Mouse (Mus musculus): Measurements from ENCODE around the gene Gstm6. TPM values are rescaled to one million over a fixed set of nuclear protein-coding genes. Genes with fewer than 3 reads are reported as not detected.
"Not testable (repeated sequence)": the region's sequence is repeated elsewhere in the genome, so short reads cannot be mapped to it uniquely, and the experiment has no call there.

The Gstm6 gene
- 8.1 and 9.3 TPM in 2 replicates for polyA plus RNA-seq (2014; fragmentation: Nextera tagmentation; extraction: Ambion mirVana)

GRCm38 (mm10) chr3:107943239-107943990 is at the start of gene Gstm6:
Gene Gstm6, minus strand, starts transcription at chr3:107943749.
- ATAC-seq (ENCODE audit: low FRiP score) = peak; percentile 77; the same call in 1 of the 2 replicates
- peak within 1 kb of the TSS; percentile 34; the same call in 1 of the 2 replicates for H3K9ac ChIP-seq
- 18% methylated on average over 20 of the region's 20 CpGs for WGBS

GRCm38 (mm10) chr3:107986041-107986562 is 42.6 kb upstream of the Gstm6 start, which contains the start of gene Gstm2:
Gene Gstm2, minus strand, starts transcription at chr3:107986453.
- no peak within 1 kb of the TSS for H3K4me3 ChIP-seq (replicated peaks; ENCODE audit: low read length)
- WGBS = 69% methylated on average over 8 of the region's 8 CpGs
- H3K4me1 ChIP-seq (replicated peaks; ENCODE audit: control insufficient read depth, insufficient read depth, low read length) = no peaks in the 10 kb centered on the region
- ATAC-seq (ENCODE audit: low FRiP score) (no peak), DNase-seq (ENCODE audit: low spot score) (no peak)
- no peaks in the 10 kb centered on the region for H3K9me3 ChIP-seq (ENCODE audit: control insufficient read depth, low read length)
- no peaks in the 10 kb centered on the region for H3K27me3 ChIP-seq (ENCODE audit: control insufficient read depth, insufficient read depth, low read length)
- no peak within 1 kb of the TSS for H3K27ac ChIP-seq
- H3K4me2 ChIP-seq (replicated peaks) = no peak within 1 kb of the TSS
- H3K9ac ChIP-seq = no peak within 1 kb of the TSS
- H3K36me3 ChIP-seq (replicated peaks; ENCODE audit: control insufficient read depth, insufficient read depth) = no peaks in the 10 kb centered on the region

More at GRCm38 (mm10) chr3:107943239-107943990, at the start of gene Gstm6:
- Histone ChIP-seq H3K36me3 (replicated peaks; ENCODE audit: control insufficient read depth, insufficient read depth) (no peaks in the 10 kb centered on the region), H3K4me3 (replicated peaks; ENCODE audit: low read length) (peak within 1 kb of the TSS; percentile 11; the same call in 1 of the 2 replicates), H3K4me2 (replicated peaks) (peak within 1 kb of the TSS; percentile 43), H3K27ac (no peak within 1 kb of the TSS), H3K9me3 (ENCODE audit: control insufficient read depth, low read length) (no peaks in the 10 kb centered on the region), H3K4me1 (replicated peaks; ENCODE audit: control insufficient read depth, insufficient read depth, low read length) (0 out of 2 replicates have a peak, but pooled peaks cover 6% of the 10 kb centered on the region), H3K27me3 (ENCODE audit: control insufficient read depth, insufficient read depth, low read length) (no peaks in the 10 kb centered on the region)
- DNase-seq (ENCODE audit: low spot score) = peak; percentile 65

- H3K4me1 ChIP-seq (replicated peaks; ENCODE audit: control insufficient read depth, insufficient read depth, low read length); H3K4me2 ChIP-seq (replicated peaks); H3K27me3 ChIP-seq (ENCODE audit: control insufficient read depth, insufficient read depth, low read length); H3K9ac ChIP-seq; H3K27ac ChIP-seq; H3K9me3 ChIP-seq (ENCODE audit: control insufficient read depth, low read length); H3K4me3 ChIP-seq (replicated peaks; ENCODE audit: low read length); DNase-seq (ENCODE audit: low spot score); ATAC-seq (ENCODE audit: low FRiP score); H3K36me3 ChIP-seq (replicated peaks; ENCODE audit: control insufficient read depth, insufficient read depth): not testable (repeated sequence)
- WGBS = 94% methylated on average over 2 of the region's 2 CpGs
Observed at GRCm38 (mm10) chr3:107985141-107985540, 41.6 kb upstream of the Gstm6 start.

- Histone ChIP-seq H3K27ac (no peak overlapping the region), H3K4me1 (replicated peaks; ENCODE audit: control insufficient read depth, insufficient read depth, low read length) (no peaks in the 10 kb centered on the region), H3K9me3 (ENCODE audit: control insufficient read depth, low read length) (no peaks in the 10 kb centered on the region), H3K9ac (no peak overlapping the region), H3K4me3 (replicated peaks; ENCODE audit: low read length) (no peak overlapping the region), H3K36me3 (replicated peaks; ENCODE audit: control insufficient read depth, insufficient read depth) (no peaks in the 10 kb centered on the region), H3K27me3 (ENCODE audit: control insufficient read depth, insufficient read depth, low read length) (no peaks in the 10 kb centered on the region), H3K4me2 (replicated peaks) (no peak overlapping the region)
- 88% methylated on average over 5 of the region's 5 CpGs for WGBS
- ATAC-seq (ENCODE audit: low FRiP score) (no peak), DNase-seq (ENCODE audit: low spot score) (no peak)
Observed at GRCm38 (mm10) chr3:107984471-107984870, 40.9 kb upstream of the Gstm6 start.

GRCm38 (mm10) chr3:107983771-107984170 is 40.2 kb upstream of the Gstm6 start:
- ATAC-seq (ENCODE audit: low FRiP score) (no peak), DNase-seq (ENCODE audit: low spot score) (no peak)
- 73% methylated on average over 3 of the region's 3 CpGs for WGBS
- no peaks in the 10 kb centered on the region for H3K9me3 ChIP-seq (ENCODE audit: control insufficient read depth, low read length)
- no peak overlapping the region for H3K27ac ChIP-seq
- H3K9ac ChIP-seq = no peak overlapping the region
- H3K27me3 ChIP-seq (ENCODE audit: control insufficient read depth, insufficient read depth, low read length) = no peaks in the 10 kb centered on the region
- no peak overlapping the region for H3K4me3 ChIP-seq (replicated peaks; ENCODE audit: low read length)
- H3K36me3 ChIP-seq (replicated peaks; ENCODE audit: control insufficient read depth, insufficient read depth) = no peaks in the 10 kb centered on the region
- no peaks in the 10 kb centered on the region for H3K4me1 ChIP-seq (replicated peaks; ENCODE audit: control insufficient read depth, insufficient read depth, low read length)
- H3K4me2 ChIP-seq (replicated peaks) = no peak overlapping the region

- Histone ChIP-seq H3K4me2 (replicated peaks) (no peak overlapping the region), H3K27ac (no peak overlapping the region), H3K9me3 (ENCODE audit: control insufficient read depth, low read length) (no peaks in the 10 kb centered on the region), H3K36me3 (replicated peaks; ENCODE audit: control insufficient read depth, insufficient read depth) (no peaks in the 10 kb centered on the region), H3K9ac (no peak overlapping the region), H3K4me3 (replicated peaks; ENCODE audit: low read length) (no peak overlapping the region), H3K4me1 (replicated peaks; ENCODE audit: control insufficient read depth, insufficient read depth, low read length) (no peaks in the 10 kb centered on the region), H3K27me3 (ENCODE audit: control insufficient read depth, insufficient read depth, low read length) (no peaks in the 10 kb centered on the region)
- ATAC-seq (ENCODE audit: low FRiP score) (no peak), DNase-seq (ENCODE audit: low spot score) (no peak)
- 85% methylated on average over 6 of the region's 6 CpGs for WGBS
Observed at GRCm38 (mm10) chr3:107982726-107983125, 39.2 kb upstream of the Gstm6 start.

- WGBS = 65% methylated on average over 3 of the region's 3 CpGs
- no peak for DNase-seq (ENCODE audit: low spot score)
- Histone ChIP-seq H3K36me3 (replicated peaks; ENCODE audit: control insufficient read depth, insufficient read depth) (no peaks in the 10 kb centered on the region), H3K27ac (no peak overlapping the region), H3K4me3 (replicated peaks; ENCODE audit: low read length) (no peak overlapping the region), H3K4me1 (replicated peaks; ENCODE audit: control insufficient read depth, insufficient read depth, low read length) (no peaks in the 10 kb centered on the region), H3K4me2 (replicated peaks) (no peak overlapping the region), H3K9ac (no peak overlapping the region), H3K9me3 (ENCODE audit: control insufficient read depth, low read length) (no peaks in the 10 kb centered on the region), H3K27me3 (ENCODE audit: control insufficient read depth, insufficient read depth, low read length) (no peaks in the 10 kb centered on the region)
- no peak for ATAC-seq (ENCODE audit: low FRiP score)
Observed at GRCm38 (mm10) chr3:107981261-107981660, 37.7 kb upstream of the Gstm6 start.

GRCm38 (mm10) chr3:107977691-107978090 is 34.1 kb upstream of the Gstm6 start:
- Histone ChIP-seq H3K9ac (no peak overlapping the region), H3K4me3 (replicated peaks; ENCODE audit: low read length) (no peak overlapping the region)
- no peak for ATAC-seq (ENCODE audit: low FRiP score)

GRCm38 (mm10) chr3:107974237-107974636 is 30.7 kb upstream of the Gstm6 start:
- Histone ChIP-seq H3K27ac (no peak overlapping the region), H3K4me2 (replicated peaks) (no peak overlapping the region), H3K27me3 (ENCODE audit: control insufficient read depth, insufficient read depth, low read length) (no peaks in the 10 kb centered on the region), H3K36me3 (replicated peaks; ENCODE audit: control insufficient read depth, insufficient read depth) (no peaks in the 10 kb centered on the region), H3K4me1 (replicated peaks; ENCODE audit: control insufficient read depth, insufficient read depth, low read length) (no peaks in the 10 kb centered on the region), H3K9me3 (ENCODE audit: control insufficient read depth, low read length) (no peaks in the 10 kb centered on the region), H3K4me3 (replicated peaks; ENCODE audit: low read length) (no peak overlapping the region), H3K9ac (no peak overlapping the region)
- WGBS = 90% methylated on average over 1 of the region's 1 CpGs
- ATAC-seq (ENCODE audit: low FRiP score) = no peak
- no peak for DNase-seq (ENCODE audit: low spot score)

More at GRCm38 (mm10) chr3:107977691-107978090, 34.1 kb upstream of the Gstm6 start:
- Histone ChIP-seq H3K36me3 (replicated peaks; ENCODE audit: control insufficient read depth, insufficient read depth) (no peaks in the 10 kb centered on the region), H3K27me3 (ENCODE audit: control insufficient read depth, insufficient read depth, low read length) (no peaks in the 10 kb centered on the region), H3K9me3 (ENCODE audit: control insufficient read depth, low read length) (no peaks in the 10 kb centered on the region), H3K4me1 (replicated peaks; ENCODE audit: control insufficient read depth, insufficient read depth, low read length) (no peaks in the 10 kb centered on the region), H3K4me2 (replicated peaks) (no peak overlapping the region), H3K27ac (no peak overlapping the region)
- DNase-seq (ENCODE audit: low spot score) = no peak
- WGBS = 89% methylated on average over 3 of the region's 3 CpGs
